Mouse (Mus musculus): ENCODE measurements around the gene Patj.
"Not testable (repeated sequence)": the region's sequence is repeated elsewhere in the genome, so short reads cannot be mapped to it uniquely, and the experiment has no call there.

Gene Patj

GRCm38 (mm10) chr4:98395690-98396437, at the start of gene Patj:
Gene Patj, plus strand, starts transcription at chr4:98395785.
- no peak for DNase-seq (ENCODE audit: low read depth, low spot score)

- DNase-seq (ENCODE audit: low read depth, low spot score): no peak
Observed at GRCm38 (mm10) chr4:98348580-98348979, 47.0 kb upstream of the Patj start.

- no peak for DNase-seq (ENCODE audit: low read depth, low spot score)
Observed at GRCm38 (mm10) chr4:98358034-98358809, 37.4 kb upstream of the Patj start.

GRCm38 (mm10) chr4:98375401-98375800, 20.2 kb upstream of the Patj start:
- no peak for DNase-seq (ENCODE audit: low read depth, low spot score)

GRCm38 (mm10) chr4:98376943-98377342, 18.6 kb upstream of the Patj start:
- no peak for DNase-seq (ENCODE audit: low read depth, low spot score)

GRCm38 (mm10) chr4:98382716-98383424, 12.7 kb upstream of the Patj start, which contains the start of gene Tm2d1:
Gene Tm2d1, minus strand, starts transcription at chr4:98383306.
- peak; percentile 87 for DNase-seq (ENCODE audit: low read depth, low spot score)

GRCm38 (mm10) chr4:98385036-98385435, 10.5 kb upstream of the Patj start:
- no peak for DNase-seq (ENCODE audit: low read depth, low spot score)

GRCm38 (mm10) chr4:98395346-98395689, 267 bp upstream of the Patj start:
- no peak for DNase-seq (ENCODE audit: low read depth, low spot score)

GRCm38 (mm10) chr4:98400926-98401583, 5.5 kb downstream of the Patj start:
- DNase-seq (ENCODE audit: low read depth, low spot score): no peak

GRCm38 (mm10) chr4:98401584-98401962, 6.0 kb downstream of the Patj start:
- no peak for DNase-seq (ENCODE audit: low read depth, low spot score)

- no peak for DNase-seq (ENCODE audit: low read depth, low spot score)
Observed at GRCm38 (mm10) chr4:98403492-98403891, 7.9 kb downstream of the Patj start.

- no peak for DNase-seq (ENCODE audit: low read depth, low spot score)
Observed at GRCm38 (mm10) chr4:98404412-98404811, 8.8 kb downstream of the Patj start.

- DNase-seq (ENCODE audit: low read depth, low spot score): no peak
Observed at GRCm38 (mm10) chr4:98408455-98408854, 12.9 kb downstream of the Patj start.

- not testable (repeated sequence) for DNase-seq (ENCODE audit: low read depth, low spot score)
Observed at GRCm38 (mm10) chr4:98415150-98415549, 19.6 kb downstream of the Patj start.

GRCm38 (mm10) chr4:98428371-98428770, 32.8 kb downstream of the Patj start:
- no peak for DNase-seq (ENCODE audit: low read depth, low spot score)

GRCm38 (mm10) chr4:98435641-98436457, 40.3 kb downstream of the Patj start:
- DNase-seq (ENCODE audit: low read depth, low spot score): peak; percentile 35

- DNase-seq (ENCODE audit: low read depth, low spot score): peak; percentile 92
Observed at GRCm38 (mm10) chr4:98436664-98437363, 41.2 kb downstream of the Patj start.

- peak; percentile 80 for DNase-seq (ENCODE audit: low read depth, low spot score)
Observed at GRCm38 (mm10) chr4:98439261-98440005, 43.8 kb downstream of the Patj start.

- no peak for DNase-seq (ENCODE audit: low read depth, low spot score)
Observed at GRCm38 (mm10) chr4:98441248-98441647, 45.7 kb downstream of the Patj start.
